Mouse (Mus musculus): Measurements from ENCODE around the gene Fzr1.

Gene Fzr1

GRCm38 (mm10) chr10:81382039-81382438, 3.7 kb upstream of the Fzr1 start:
- peak; percentile 94 to 96 for DNase-seq (ENCODE audit: low spot score in 2 of 2)

GRCm38 (mm10) chr10:81379809-81380378, 1.6 kb upstream of the Fzr1 start:
- DNase-seq (ENCODE audit: low spot score in 2 of 2) = no peak

- no peak for DNase-seq (ENCODE audit: low spot score in 2 of 2)
Observed at GRCm38 (mm10) chr10:81379183-81379553, 852 bp upstream of the Fzr1 start.

- peak; percentile 100 for DNase-seq (ENCODE audit: low spot score in 2 of 2)
Observed at GRCm38 (mm10) chr10:81378553-81379182, 352 bp upstream of the Fzr1 start.

- DNase-seq (ENCODE audit: low spot score in 2 of 2) = no peak
Observed at GRCm38 (mm10) chr10:81377362-81377664, 1.0 kb downstream of the Fzr1 start.

GRCm38 (mm10) chr10:81376561-81377361, 1.6 kb downstream of the Fzr1 start:
- peak; percentile 76 to 79 for DNase-seq (ENCODE audit: low spot score in 2 of 2)

- DNase-seq (ENCODE audit: low spot score in 2 of 2) = no peak
Observed at GRCm38 (mm10) chr10:81375322-81375721, 3.0 kb downstream of the Fzr1 start.

GRCm38 (mm10) chr10:81367207-81367495, 11.2 kb downstream of the Fzr1 start:
- DNase-seq (ENCODE audit: low spot score in 2 of 2) = no peak

GRCm38 (mm10) chr10:81366477-81367206, 11.7 kb downstream of the Fzr1 start:
- no peak for DNase-seq (ENCODE audit: low spot score in 2 of 2)

GRCm38 (mm10) chr10:81365672-81366476, 12.4 kb downstream of the Fzr1 start, which contains the start of gene 4930404N11Rik:
TSS of gene 4930404N11Rik (minus strand) at chr10:81365816.
- peak in 1 of 2 experiments; percentile 38 for DNase-seq (ENCODE audit: low spot score in 2 of 2)

GRCm38 (mm10) chr10:81365073-81365472, 13.2 kb downstream of the Fzr1 start:
- DNase-seq (ENCODE audit: low spot score in 2 of 2) = no peak

GRCm38 (mm10) chr10:81364666-81365065, 13.7 kb downstream of the Fzr1 start:
- DNase-seq (ENCODE audit: low spot score in 2 of 2) = no peak

GRCm38 (mm10) chr10:81363436-81364346, 14.6 kb downstream of the Fzr1 start:
- DNase-seq (ENCODE audit: low spot score in 2 of 2) = no peak

GRCm38 (mm10) chr10:81362336-81362949, 15.9 kb downstream of the Fzr1 start:
- peak; percentile 84 to 88 for DNase-seq (ENCODE audit: low spot score in 2 of 2)

- DNase-seq (ENCODE audit: low spot score in 2 of 2) = no peak
Observed at GRCm38 (mm10) chr10:81360721-81361120, 17.6 kb downstream of the Fzr1 start.

- no peak for DNase-seq (ENCODE audit: low spot score in 2 of 2)
Observed at GRCm38 (mm10) chr10:81358841-81359240, 19.5 kb downstream of the Fzr1 start.

GRCm38 (mm10) chr10:81358209-81358608, 20.1 kb downstream of the Fzr1 start:
- DNase-seq (ENCODE audit: low spot score in 2 of 2) = peak in 1 of 2 experiments; percentile 69

GRCm38 (mm10) chr10:81356991-81357844, 21.1 kb downstream of the Fzr1 start, which contains the start of gene Mfsd12:
TSS of gene Mfsd12 (plus strand) at chr10:81357491.
- peak; percentile 92 to 96 for DNase-seq (ENCODE audit: low spot score in 2 of 2)

GRCm38 (mm10) chr10:81356352-81356990, 21.8 kb downstream of the Fzr1 start:
- no peak for DNase-seq (ENCODE audit: low spot score in 2 of 2)
